Mouse (Mus musculus) right cerebral cortex, postnatal 10 days (tissue): Measurements from ENCODE around the gene Npas2.

ENCODE experiments used
- DNase-seq, 2 experiments: peaks; one replicate each; pipeline ENCODE4 v3.0.0; 2021; ENCODE audit warnings: low spot score in 2 of 2

Npas2 gene

DNA sequence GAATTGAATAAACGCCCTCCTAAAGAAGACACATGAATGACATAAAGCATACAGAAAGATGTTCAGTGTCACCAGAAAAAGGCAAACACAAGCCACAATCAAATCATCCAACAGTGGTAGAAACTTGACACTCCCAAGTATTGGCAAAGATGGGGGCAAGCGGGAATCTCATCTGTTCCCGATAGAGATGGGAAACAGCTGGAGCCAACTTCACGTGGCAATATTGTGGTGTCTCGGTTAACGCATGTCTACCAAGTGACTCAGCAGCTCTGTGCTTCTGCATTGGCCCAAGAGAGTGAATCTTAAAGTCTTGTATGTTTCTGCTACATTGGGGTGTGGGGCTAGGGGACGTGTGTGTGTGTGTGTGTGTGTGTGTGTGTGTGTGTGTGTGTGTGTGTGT, 89.8 kb downstream of the Npas2 start:
- no peak for DNase-seq

DNA sequence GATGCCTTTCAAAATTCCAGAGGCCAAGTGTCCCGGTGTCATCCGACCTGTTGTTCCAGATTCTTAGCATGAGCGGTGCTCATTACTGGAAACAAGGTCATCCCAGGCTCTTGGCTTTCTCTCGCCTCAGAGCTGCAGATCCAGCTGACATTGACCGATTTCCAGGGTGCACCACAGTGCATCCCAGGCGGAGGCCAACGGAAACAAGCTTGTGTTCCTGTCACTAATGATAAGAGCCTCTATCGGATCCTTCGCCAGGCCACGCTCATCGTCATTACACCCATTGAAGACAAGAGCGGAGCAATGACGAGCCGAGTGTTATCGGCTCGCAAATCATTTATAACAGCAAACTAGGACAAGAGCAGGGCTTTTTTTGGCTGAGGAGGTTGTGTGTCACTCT, 91.3 kb downstream of the Npas2 start:
- no peak for DNase-seq

DNA sequence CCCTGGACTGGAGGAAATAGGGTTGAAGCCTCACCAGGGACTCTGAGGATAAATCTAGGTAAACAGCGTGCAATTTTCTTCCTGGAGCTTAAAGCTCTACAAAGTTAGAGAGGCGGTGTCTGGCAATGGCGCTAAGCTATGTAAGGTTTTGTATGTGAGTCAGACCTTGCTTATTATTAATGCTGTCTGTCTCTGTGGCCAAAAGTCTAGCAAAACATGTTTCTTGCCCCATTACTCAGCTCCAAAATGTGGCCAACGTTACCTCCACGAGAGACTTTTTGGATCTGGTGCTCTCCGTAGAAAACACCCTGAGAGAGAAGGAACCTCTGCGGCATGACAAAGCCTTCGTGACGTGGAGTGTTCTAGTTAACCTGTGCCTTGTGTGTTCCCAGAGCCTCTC, 93.5 kb downstream of the Npas2 start:
- DNase-seq: no peak

DNA sequence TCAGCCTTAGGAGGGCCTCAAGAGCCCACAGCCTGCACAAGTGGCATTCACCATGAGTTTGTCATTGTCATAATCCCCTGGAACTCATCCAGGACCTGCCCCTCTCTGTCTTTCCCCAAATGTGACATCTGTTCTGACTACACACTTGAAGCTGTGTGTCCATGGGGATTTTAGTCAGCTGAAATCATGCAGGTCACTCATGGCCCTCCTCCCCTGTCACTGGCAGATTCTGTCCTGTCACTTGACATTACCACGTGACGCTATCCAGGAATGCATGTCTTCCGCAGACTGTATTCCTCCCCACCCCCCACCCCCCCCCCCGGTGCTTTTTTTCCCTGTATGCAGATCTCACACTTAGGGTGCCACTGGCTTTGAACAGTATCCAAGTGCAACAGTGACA, 94.3 kb downstream of the Npas2 start:
- DNase-seq: no peak

DNA sequence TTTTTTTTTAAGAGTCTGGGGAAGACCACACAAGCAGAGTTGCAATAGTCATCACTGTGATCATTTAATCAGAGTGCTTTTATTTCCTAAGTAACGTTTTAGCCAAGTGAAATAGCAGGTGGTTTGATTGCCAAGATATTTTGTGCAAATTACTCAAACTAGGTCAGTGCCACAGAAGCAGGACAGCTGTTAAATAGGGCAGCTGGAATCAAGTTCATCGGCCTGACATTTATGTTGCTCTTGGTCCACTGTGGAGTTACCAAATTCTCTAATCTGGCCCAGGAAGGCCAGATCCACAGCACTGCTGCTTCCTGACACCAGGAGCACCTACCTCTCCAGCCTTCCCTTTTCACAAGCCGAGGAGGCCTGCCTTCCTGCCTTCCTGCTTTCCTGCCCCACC, 94.9 kb downstream of the Npas2 start:
- DNase-seq: no peak

DNA sequence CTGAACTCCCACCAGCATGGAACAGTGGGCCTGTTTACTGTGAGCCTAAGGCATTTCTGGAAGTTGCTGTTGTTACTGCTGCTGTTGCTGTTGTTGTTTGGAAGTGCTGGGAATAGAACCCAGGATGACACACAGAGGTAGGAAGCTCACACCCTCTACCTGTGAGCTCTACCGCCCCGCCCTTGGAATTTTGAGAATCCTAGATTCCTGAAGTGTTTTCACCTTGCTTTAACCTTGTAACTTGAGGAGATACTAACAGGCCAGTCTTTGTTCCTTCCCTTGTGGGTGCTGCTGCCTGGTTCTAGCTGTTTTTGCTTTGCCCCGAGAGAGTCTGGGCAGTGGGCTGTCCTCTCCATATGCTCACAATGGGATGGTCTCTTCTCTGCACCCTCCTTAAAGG, 98.5 kb downstream of the Npas2 start:
- no peak for DNase-seq

DNA sequence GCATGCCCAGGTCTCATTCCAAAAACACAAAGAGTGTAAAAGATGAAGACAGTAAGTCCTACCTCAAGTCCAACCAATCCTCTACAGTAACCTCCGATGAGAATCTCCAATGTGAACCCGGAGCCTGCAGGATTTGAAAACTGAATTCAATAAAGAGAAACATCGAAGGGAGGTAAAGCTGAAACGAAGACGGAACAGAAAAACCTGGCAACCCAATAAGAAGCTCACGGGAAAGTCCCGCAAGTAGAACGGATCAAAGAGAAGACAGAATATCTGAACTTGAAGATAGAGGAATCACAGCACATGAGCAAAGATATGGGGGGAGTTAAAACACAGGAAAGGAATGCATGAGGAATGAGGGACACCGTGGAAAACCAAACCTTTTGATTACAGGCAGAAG, 104.8 kb downstream of the Npas2 start:
- no peak for DNase-seq

DNA sequence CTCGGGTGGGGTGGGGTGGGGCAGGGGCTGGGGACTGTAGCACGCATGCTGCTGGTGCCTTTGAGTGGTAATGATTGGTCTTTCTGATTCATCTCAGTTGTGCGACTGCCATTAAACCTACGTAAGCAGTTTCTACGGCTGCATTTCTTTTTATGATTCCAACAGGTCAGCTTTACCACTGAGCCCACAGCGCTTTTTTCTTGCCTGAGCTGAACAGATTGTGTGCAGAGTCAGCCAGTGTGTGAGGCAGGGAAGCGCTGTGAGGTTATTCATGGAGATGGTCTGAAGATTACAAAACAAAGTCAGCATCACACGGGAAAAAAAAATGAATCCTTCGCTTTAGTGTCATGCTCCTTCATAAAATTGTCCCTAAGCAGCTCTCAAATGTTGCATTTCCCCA, 106.7 kb downstream of the Npas2 start:
- no peak for DNase-seq

DNA sequence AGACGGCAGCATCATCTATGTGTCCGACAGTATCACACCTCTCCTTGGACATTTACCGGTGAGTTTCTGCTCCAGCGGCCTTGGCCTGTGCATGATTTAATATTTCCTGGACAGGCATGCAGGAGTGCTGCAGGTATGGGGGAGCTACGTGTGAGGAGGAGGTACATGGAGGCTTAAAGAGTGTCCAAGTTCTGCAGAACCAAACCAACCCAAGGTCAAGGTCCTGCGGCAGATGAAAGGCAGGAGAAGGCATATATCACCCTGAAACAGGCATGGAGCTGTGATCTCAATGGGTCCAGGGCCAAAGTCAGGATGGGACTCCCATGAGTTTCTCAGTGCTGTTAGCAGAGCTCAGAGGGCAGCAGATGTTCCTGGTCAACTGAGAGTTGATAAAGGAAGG, 107.1 kb downstream of the Npas2 start:
- no peak for DNase-seq

DNA sequence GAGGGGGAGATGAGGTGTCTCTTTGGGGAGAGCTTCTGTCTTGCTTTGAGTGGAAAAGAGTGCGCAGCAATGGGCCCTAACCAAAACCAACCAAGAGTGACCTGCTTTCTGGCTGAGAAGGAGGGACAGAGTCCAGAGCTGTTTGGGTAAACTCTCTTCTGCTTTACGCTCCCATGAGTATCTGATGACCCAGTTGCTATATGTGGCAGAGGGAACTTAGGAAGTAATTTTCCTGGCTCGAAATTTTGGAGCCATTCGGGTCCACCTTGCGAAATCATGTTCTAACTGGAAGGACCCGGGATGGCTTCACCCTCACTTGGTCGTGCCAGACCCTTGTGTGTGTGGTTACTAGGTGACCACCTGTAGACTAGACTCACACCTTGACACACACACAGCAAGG, 108.7 kb downstream of the Npas2 start:
- no peak for DNase-seq

DNA sequence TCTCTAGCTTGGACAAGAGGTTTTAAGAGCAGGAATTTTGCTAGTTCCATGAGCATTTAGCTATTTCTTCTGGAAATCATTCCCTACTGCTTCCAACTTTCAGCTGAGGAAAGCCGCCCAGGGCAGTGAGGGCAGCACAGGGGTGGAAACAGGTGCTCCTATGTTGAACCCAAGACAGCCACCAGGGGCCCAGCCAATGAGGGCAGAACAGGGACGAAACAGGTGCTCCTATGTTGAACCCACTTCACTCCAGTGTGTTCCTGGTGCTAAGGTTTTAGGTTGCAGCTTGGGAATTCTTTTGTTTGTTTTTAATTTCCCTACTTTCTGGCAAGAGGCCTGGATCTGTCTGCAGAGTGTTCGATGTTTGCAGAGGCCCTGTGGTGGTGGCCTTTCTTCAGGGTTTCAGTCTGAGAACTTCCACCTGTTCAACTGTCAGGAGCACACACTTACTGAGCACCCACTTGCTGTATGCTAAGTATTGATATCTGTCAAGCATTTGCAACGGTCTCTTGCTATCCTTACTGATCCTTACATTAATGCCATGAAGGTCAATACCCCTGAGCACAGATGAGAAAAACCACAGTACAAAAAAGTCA, 109.6 kb downstream of the Npas2 start:
- no peak for DNase-seq

DNA sequence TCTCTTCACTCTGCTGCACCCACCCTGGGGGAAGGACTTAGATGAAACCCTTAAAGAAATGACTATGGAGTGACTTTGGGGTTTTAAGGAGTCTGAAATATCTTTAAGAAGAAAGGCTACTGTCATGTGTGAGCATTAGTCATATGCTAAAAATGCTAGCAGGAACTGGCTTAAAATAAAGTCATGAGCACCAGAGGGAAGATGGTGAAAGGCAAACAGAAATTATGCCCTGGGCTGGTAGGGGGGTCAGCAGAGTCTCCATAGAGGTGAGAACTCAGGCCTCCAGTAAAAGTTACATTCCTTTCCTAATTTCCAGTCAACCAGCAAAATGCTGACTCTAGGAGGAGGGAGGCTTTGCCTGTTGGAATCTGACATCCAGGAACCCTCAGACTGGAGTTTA, 113.8 kb downstream of the Npas2 start:
- DNase-seq: no peak

DNA sequence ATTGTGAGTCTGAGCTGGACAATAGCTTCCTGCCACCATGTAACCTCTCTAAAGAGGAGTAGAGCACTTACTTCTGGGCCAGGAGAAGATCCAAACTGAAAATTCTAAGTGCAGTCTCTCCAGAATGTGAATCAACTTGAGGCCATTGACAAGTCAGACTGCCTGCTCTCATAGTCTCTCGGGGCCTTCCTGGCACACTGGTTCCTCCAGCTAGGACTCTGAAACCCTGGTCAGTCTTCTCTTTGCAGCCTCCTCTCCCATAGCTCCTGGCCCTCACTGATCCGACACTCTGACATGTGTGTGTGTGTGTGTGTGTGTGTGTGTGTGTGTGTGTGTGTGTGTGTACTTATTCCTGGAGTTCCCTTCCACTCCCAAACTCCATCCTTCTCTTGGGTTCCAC, 114.4 kb downstream of the Npas2 start:
- no peak for DNase-seq

DNA sequence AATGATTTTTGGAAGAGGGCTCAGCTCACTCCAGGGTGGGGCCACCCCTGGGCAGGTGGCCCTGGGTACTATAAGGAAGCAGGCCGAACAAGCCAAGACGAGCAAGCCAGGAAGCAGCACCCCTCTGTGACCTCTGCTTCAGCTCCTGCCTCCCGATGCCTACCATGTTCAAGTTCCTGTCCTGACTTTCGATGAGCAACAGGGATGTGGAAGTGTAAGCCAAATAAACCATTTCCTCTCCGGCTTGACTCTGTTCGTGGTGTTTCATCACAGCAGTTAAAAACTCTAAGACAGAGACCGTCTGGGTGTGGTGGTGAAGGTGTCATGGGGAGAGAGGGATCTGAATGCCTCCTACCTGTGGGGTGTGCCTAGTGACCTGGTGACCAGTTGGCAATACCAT, 116.0 kb downstream of the Npas2 start:
- DNase-seq: no peak

DNA sequence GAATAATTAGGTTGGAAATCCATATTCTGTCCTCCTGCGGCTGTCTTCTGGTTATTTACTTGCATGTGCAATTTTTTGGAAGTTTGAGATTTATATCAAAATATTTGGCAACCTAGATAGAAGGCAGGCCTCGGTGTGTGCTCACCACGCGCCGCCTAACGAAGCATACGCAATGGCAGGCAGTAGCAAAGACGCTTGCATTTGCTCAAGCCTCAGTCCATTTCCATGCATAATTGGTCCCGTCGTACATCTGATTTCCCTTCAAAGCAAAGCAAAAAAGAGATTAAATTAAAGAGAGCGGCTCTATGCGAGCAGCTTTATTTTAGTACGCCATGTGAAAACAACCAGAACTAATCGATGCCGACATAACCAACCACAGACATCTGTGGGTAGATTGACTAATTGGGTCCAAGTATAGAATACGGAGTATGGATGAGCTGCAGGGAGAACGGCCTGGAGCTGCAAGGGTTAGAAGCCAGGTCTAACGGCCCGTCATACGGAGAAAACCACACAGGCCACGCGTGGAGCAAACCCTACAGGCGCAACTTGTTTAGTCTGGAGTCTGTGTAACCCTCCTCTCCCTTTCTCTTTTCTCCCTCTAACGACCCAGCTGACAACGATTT, 118.9 kb downstream of the Npas2 start:
- DNase-seq: peak in 1 of 2 experiments; percentile 39

DNA sequence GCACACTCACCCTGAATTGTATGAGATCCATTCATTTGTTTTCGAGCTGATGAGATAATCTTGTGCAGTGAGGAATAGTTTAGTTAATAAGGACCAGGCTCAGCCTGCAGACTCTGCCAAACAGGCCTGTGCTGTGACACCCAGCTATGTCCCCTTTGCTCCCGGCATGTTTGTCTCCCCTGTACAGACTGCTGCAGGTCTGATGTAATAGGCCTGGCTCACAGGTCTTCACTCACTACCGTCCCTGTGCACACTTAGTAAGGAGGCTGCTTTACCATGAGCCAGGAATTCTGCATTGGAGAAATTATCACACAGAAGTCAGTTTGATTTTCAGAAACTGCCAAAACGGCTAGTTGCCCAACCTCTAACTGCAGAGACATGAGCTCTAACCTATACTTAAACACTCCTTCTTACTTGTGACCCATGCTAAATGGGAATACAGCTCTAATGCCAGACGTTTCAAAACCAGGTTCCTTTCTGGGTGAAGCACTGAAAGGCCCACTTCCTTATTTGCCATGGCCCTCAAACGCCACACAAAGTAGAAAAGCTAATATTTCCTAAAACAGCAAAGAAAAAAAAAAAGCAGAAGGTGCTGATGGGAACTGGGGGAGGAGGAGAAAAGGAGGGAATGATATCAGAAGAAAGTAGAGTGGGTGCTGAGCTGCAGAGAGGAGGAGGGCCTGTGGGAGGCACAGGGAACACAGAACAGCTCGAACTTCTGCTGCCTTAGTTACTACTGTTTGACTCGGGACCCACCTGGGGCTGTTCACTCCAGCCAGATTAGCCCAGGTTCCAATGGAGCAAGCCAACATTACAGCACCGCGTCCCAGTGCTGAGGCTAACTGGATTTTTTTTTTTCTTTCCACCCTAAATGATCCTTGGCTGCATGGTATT, 120.1 kb downstream of the Npas2 start:
- no peak for DNase-seq

DNA sequence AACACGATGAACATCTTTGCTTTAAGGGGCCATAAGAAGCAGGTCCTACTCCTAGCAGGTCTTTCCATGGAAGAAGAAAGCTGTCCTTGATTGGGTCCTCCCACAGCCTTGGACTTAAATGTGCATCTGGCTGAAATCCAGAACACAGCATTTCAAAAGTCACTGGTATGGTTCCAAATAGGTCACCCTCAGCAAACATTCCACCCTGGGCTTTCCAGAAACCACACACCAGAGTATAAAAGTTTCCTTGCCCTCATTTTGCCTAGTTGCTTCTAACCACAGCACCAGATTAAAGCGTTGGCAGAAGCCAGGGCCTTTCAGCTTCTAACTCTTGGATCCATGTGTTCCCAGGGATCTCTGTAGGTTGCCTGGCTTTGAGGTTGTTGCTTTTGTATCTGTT, 124.4 kb downstream of the Npas2 start:
- DNase-seq: peak; percentile 30 to 54

DNA sequence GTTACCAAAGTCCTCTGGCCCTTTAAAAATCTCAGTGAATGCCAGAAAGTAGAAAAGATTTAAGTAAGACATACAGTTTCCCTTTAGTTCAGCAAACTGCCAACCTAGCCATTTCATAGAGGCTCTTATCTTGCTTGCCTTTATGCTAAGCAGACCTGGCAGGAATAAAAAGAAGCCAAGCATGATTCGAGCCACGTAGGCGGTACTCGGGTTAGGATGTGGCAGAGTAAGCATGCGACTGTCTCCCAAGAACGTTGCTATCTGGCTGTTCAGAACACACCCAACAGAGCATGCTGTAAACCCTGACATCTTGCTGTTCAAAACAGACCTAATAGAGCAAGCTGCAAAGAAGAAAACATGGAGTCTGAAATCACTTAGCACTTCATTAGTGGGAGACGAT, 125.3 kb downstream of the Npas2 start:
- DNase-seq: no peak

DNA sequence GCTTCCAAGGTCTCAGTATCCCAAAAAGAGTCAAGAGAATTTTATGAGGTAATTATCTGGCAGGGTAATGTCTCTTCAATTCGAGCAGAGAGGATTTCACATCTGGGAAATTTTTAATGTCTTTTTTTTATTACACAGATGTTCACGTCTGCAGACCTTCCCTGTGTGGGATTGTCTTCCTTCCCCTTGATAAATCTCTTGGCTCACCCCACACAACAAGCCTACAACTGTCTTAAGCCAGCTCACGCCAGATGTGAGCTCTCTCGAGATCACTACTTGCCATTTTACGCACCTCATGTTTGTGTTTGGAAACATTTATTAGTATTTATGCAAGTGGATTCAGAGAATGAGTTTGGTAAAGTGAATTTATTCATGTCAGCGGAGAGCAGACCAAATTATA, 128.4 kb downstream of the Npas2 start:
- DNase-seq: no peak

DNA sequence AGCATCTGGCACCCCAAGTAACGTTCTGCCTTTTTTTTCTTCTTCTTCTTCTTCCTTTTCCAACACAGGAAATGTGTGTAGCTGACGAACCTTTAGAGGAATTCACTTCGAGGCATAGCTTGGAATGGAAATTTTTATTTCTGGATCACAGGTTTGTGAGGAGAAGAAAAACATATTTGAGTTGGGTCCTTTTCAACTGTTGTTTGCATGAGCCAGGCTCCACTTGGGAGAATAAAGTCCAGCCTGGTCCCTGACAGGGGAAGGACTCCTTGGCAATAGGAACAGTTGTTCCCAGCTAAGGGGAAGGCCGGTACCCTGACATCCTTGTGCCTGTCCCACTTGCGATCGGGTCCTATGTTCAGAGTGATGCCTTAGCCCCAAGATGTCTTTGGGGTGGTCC, 131.7 kb downstream of the Npas2 start:
- DNase-seq: no peak

DNA sequence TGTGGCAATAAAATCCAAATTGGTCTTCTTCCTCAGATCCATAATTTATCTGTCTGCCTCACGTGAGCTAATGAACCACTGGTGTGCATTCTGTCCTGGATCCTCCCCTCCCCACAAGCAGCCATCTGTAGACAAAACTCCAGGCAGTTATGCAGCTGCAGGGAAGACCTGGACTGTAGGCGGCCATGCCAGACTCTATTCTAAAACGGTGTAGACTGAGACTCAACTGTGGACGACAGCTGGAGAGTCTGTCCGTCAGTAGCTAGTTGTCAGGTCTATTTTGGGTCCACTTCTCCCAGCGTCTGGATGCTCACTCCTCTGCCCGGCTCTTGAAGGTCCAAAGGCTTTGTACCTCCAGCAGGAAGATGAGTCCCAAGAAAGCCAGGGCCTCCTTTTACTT, 134.0 kb downstream of the Npas2 start:
- DNase-seq: peak; percentile 28 to 55

DNA sequence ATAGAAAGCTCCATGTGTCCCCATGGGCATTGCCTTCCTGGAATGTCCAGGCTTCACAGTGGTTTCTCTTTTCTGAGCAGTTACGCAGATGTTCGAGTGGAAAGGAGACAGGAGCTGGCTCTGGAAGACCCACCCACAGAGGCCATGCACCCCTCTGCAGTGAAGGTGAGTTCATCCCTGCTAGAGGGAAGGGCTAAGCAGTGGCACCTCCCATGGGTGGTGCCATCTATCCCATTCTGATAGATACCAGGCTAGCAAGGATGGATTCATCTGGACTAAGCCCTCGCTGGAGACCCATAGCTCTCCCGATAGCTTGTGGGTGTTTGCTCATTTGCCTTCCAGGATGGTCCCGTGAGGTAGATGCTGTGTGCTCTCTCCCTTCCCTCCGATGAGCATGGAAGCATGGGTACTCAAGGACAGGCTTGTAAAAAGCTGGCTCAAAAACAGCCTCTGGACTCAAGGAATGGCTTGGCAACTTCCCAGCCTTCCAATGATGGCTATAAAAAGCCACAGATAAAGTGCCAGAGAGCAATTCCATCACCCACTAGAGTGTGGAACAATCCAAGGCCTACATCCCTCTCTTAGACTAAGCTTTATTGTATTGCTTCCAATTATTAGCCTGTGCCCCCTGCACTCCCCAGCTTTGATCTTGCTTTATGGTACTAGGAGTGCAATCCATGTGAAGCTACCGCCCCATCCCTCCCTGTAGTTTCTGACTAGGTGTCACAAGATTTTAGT, 137.5 kb downstream of the Npas2 start:
- peak in 1 of 2 experiments; percentile 19 for DNase-seq
